Mouse (Mus musculus): ENCODE data around the gene Zbtb39. TPM values are rescaled to one million over a fixed set of nuclear protein-coding genes. Genes with fewer than 3 reads are reported as not detected.
"Not testable (repeated sequence)": the region's sequence is repeated elsewhere in the genome, so short reads cannot be mapped to it uniquely, and the experiment has no call there.

Zbtb39 gene
- total RNA-seq, 2 experiments from 2014 or later: 4.8 to 5.3 TPM

DNA sequence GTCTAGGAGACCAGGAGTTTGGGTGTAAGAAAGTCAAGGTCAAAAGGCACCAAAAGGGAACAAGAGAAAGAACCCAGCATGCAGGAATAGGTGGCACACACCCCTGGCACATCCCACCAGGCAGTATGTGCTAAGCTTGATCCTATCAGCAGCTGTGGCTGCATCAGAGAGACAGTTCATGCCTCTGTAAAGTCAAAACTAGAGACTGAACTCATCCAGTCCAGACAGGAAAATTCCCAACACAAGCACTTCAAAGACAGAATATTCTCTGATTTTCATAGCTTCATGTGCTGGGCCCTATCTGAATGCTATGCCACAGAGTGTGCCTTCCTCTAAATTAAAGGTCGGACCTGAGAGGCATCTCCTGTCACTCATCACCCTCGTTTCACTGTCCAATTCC, 1.8 kb upstream of the Zbtb39 start:
- no peak for DNase-seq

DNA sequence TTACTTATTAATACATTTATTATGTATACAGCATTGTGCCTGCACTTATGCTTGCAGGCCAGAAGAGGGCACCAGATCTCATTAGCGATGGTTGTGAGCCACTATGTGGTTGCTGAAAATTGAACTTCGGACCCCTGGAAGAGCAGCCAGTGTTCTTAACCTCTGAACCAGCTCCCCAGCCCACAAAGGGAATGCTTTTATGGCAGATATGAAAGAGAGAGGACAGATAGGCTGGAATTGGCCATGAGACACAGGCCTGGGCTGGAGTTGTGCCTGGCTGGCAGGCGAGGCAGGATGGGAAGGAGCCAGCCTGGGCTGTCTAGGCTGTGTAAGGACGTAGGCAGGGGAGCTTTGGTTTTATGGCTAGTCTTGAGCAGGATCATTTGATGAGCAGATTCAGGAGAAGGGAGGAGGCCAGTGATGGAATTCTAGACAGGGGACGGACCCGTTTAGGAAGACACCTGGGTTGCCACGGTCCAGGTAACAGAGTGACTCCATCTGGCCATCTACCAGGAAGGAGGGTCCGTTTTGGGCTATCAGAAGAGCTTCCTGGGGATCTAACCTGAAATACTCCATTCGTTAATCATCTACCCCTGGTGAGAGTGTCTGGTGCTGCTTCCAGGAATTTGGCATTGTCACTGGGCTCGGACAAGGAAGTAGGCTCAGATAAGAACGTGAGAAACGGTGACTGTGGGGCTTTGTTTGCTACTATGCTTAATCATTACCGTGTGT, 1.0 kb upstream of the Zbtb39 start:
- no peak for DNase-seq

GRCm38 (mm10) chr10:127739661-127740161, 373 bp downstream of the Zbtb39 start:
- DNase-seq: no peak

GRCm38 (mm10) chr10:127744661-127745060, 5.3 kb downstream of the Zbtb39 start:
- DNase-seq: no peak

- DNase-seq: no peak
Measured at GRCm38 (mm10) chr10:127745886-127746285, 6.5 kb downstream of the Zbtb39 start.

- no peak for DNase-seq
Measured at GRCm38 (mm10) chr10:127747254-127747653, 7.9 kb downstream of the Zbtb39 start.

DNA sequence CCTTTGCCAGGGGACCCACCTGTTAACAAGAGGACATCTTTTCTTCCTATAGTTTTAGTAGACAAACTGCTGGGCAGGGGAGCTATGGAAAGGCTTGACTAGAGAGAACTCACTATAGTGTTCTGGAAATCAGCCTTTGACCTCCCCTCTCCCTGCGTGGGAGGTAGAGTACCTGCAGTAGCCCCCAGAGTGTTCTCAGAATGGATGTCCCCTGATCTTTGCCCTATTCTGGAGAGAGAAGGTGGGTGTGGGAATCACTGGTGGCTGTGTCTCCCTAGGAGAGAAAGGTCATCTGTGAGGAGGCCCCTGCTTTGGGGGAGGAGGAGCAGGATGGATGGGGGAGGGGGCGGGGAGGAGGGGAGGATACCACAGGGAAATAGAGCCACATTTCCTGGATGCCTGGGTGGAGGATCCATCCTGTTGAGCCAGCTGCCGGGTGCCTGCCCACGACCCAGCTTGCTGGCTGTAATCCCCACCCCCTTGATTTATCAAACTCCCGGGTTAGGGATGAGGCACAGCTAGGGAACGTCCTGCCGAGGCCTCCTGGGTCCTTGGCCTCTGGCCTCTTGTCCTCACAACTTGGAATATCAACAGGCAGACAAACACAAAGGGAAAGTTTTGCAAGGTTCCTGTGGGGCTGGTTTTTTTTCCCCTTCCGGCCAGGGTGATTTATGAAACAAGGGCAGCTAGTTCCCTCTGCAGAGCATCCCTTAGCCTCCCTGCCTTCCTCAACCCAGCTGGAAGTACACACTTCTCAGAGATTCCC, 9.7 kb downstream of the Zbtb39 start:
- peak; percentile 57 for DNase-seq

GRCm38 (mm10) chr10:127750136-127750777, 10.9 kb downstream of the Zbtb39 start:
- DNase-seq: no peak

- DNase-seq: no peak
Measured at GRCm38 (mm10) chr10:127751548-127751947, 12.2 kb downstream of the Zbtb39 start, which contains the start of gene Gpr182. TSS of gene Gpr182 (minus strand) at chr10:127751732.

DNA sequence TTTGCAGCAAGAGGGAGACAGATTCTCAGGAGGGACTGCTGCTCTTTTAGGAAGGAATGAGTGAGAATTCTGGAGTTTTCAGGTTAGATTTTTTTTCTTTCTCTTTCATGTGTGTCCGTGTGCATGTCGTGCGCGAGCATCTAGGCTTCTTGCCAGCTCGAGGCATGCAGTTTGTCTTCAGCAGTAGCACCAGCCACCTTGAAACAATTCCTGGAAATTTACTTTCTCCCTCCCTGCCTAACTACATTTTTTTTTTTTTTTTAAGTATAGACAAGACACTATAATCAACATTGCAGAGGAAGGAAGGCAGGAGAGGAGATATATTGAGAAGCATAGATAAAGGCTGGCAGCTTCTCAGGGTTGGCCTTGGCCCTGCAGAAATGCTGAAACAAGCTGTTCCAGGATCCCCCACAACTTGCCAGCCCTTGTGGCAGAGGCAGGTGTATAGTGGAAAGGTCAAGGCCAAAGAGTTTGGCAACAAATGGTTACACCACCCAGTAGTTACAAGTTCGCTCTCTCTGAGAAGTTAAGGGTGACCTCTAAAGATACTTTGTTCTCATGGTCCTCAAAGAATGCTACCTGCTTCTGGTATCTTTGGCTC, 15.3 kb downstream of the Zbtb39 start:
- no peak for DNase-seq

GRCm38 (mm10) chr10:127755246-127755645, 15.9 kb downstream of the Zbtb39 start:
- no peak for DNase-seq

DNA sequence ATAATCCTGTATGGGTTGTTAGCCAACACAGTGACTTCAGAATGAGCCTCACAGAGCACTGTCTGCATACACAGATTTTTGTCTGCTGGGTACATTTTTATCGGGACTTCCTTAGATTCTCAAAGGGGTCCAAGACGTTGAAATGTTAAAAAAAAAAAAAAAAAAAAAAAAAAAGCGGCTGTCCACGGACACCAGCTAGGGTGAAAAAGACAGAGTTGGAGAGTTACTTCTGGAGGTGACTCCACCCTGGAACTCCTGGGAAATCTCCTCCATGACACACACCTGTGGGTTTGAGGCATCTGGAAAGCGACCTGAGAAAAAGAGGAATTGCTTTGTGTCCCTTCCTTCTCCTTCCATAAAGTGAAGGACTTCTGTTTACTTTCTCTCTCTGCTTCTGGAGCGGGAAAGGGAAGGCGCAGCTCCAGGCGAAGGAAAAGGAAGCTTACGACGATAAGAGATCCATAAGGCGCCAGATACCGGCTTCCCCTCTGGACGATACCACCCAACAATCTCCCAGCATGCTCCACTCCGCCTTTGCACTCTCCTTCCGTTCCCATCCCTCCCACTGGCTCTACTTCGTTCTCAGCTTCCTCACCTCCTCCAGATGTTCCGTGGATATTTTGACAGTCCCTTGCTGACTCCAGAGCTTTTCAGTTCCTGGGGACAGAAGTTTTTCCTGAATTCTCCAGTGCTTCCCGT, 16.6 kb downstream of the Zbtb39 start:
- DNase-seq: no peak

DNA sequence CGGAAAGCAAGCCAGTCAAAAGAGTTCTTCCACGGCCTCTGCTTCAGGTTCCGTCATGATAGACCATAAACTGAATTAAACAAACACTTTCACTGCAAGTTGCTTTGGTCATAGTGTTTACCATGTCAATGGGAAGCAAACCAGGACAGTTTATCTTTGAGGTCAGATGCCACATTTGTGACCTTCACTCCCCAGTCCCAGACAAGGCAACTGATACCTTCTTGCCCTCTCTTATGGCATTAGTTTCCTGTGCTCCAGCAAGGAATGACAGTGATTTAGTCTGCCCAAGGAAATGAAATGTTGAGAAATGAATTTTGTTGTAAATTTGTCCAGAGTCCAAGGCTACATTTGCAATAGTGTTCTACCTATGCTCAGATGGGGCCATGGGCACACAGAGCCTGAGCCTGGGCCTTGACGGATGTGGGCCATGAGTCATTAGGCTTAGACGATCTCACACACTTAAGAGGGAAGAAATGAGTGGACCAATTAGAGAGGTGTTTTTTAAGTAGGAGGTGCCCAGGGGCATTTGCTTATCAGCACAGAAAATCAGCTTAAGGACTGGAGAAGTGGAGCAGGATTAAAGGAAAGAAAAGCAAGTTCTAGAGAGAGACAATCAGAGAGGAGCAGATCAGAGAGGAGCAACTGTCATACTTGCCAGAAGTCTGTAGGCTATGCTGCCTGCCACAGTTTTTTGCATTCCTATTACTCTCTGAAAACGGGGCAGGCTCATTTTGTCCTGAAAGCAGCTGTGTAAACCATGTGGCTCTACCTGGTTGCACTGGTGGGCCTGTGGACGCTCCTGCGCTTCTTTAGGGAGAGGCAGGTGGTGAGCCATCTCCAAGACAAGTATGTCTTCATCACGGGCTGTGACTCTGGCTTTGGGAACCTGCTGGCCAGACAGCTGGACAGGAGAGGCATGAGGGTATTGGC, 20.1 kb downstream of the Zbtb39 start, which contains the start of the genes Rdh1 and Rdh16f1:
TSS of gene Rdh1 (plus strand) at position 541 of the 930 bp plus-strand sequence.
TSS of gene Rdh16f1 (plus strand) at position 607 of the 930 bp plus-strand sequence.
- no peak for DNase-seq

GRCm38 (mm10) chr10:127762926-127763325, 23.6 kb downstream of the Zbtb39 start:
- DNase-seq: not testable (repeated sequence)

DNA sequence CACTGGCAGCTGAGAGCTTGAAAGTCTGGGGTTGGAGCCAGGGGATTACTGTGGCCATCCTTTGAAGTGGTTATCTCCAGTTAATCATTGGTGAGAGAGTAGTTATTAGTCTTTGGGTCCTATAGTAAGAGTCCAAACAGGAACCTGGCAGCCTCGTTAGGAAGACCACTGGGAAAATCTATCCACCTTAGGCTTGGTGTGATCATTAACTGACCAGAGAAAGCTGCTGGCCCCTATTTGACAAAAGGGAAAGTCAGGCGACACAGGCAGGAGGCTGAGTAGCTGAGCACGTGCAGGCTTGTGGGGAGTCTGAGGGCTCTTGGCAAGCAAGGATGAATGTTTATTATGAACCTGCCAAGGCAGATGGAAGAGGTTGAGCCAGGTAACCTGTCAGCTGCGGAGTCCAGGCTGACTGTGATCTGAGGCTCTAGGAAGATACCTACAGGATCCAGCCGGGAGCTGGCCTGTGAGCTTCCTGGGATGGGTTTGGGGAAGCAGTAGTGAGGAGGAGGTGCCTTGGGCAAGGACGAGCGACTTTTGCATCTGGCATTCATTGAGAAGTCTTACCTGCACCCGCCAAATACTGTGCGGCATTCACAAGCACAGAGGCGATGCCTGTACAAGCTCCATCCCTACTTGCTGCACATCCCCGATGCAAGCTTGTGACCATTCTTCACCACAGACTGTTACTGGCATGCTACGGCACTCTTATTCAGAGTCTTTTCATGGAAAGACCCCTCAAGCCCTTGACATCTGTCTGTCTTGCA, 24.8 kb downstream of the Zbtb39 start:
- DNase-seq: no peak

DNA sequence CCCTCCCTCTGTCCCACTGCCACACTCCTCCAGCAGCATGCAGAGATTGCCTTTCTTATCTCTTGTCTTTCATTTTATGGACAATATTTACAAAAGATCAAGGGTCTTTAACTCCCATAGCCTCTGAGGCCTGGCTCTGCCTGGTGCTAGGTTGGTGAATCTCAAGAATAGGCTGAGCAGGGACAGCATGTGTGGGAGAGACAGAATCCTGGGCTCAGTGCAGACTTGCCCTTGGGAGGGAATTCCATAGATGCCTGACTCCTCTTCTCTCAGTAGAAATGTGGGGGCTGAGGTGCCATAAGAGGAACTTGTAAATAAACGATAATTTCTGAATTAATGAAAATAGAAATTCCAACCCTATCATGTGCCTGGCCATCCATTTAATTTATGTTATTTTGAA, 27.2 kb downstream of the Zbtb39 start:
- DNase-seq: no peak

- no peak for DNase-seq
Measured at GRCm38 (mm10) chr10:127776011-127776410, 36.7 kb downstream of the Zbtb39 start, which contains the start of gene Rdh9. TSS of gene Rdh9 (plus strand) at chr10:127776386.

DNA sequence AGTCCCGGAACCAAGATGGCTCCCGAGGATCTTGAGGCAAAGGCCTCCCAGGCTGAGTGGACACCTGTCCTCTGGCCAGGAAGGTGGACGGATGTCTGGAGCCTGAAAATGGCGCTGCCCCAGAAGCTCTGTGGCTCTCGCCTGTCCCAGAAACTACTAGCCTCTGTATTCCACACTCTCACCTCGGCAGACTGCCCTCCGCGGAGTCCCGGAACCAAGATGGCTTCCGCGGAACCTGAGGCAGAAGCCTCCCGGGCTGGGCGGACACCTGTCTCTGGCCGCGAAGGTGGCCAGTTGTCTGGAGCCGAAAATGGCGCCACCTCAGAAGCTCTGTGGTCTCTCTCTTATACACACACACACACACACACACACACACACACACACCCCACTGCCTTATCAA, 43.0 kb downstream of the Zbtb39 start:
- not testable (repeated sequence) for DNase-seq

- DNase-seq: not testable (repeated sequence)
Measured at GRCm38 (mm10) chr10:127785411-127785810, 46.1 kb downstream of the Zbtb39 start.

Data from gastrocnemius, postnatal 25 days (tissue).